Mouse (Mus musculus) MEL-GATA-1-ER (cell line): ENCODE measurements around the gene Cln6.
"Not testable (repeated sequence)": the region's sequence is repeated elsewhere in the genome, so short reads cannot be mapped to it uniquely, and the experiment has no call there.

Experiments
- DNase-seq: peaks from one replicate; pipeline ENCODE4 v3.0.0-alpha.2; 2012; ENCODE audit warnings: low read depth; ENCODE audit errors: extremely low read depth

Cln6 gene

GRCm38 (mm10) chr9:62828662-62829086 lies 9.9 kb upstream of the Cln6 start:
- DNase-seq: peak; percentile 90

- DNase-seq: no peak
Measured at GRCm38 (mm10) chr9:62829877-62830276, 8.7 kb upstream of the Cln6 start.

GRCm38 (mm10) chr9:62834906-62835305 lies 3.7 kb upstream of the Cln6 start:
- no peak for DNase-seq

- no peak for DNase-seq
Measured at GRCm38 (mm10) chr9:62835705-62836446, 2.7 kb upstream of the Cln6 start.

GRCm38 (mm10) chr9:62837611-62838010 lies 974 bp upstream of the Cln6 start:
- DNase-seq: no peak

- DNase-seq: no peak
Measured at GRCm38 (mm10) chr9:62838146-62838505, 459 bp upstream of the Cln6 start.

- DNase-seq: no peak
Measured at GRCm38 (mm10) chr9:62839172-62839770, 686 bp downstream of the Cln6 start.

- no peak for DNase-seq
Measured at GRCm38 (mm10) chr9:62843356-62844024, 4.9 kb downstream of the Cln6 start.

- no peak for DNase-seq
Measured at GRCm38 (mm10) chr9:62844461-62844860, 5.9 kb downstream of the Cln6 start.

- DNase-seq: peak; percentile 55
Measured at GRCm38 (mm10) chr9:62847694-62848093, 9.1 kb downstream of the Cln6 start.

- DNase-seq: no peak
Measured at GRCm38 (mm10) chr9:62848641-62849040, 10.1 kb downstream of the Cln6 start.

- no peak for DNase-seq
Measured at GRCm38 (mm10) chr9:62851571-62851970, 13.0 kb downstream of the Cln6 start.

- no peak for DNase-seq
Measured at GRCm38 (mm10) chr9:62854483-62854882, 15.9 kb downstream of the Cln6 start.

GRCm38 (mm10) chr9:62857216-62857615 lies 18.6 kb downstream of the Cln6 start:
- no peak for DNase-seq

- DNase-seq: no peak
Measured at GRCm38 (mm10) chr9:62857719-62858261, 19.2 kb downstream of the Cln6 start, which contains the start of gene Calml4. Calml4 (plus strand) TSS chr9:62858080.

GRCm38 (mm10) chr9:62858266-62859019 lies 19.9 kb downstream of the Cln6 start:
- no peak for DNase-seq

- DNase-seq: not testable (repeated sequence)
Measured at GRCm38 (mm10) chr9:62860102-62860501, 21.5 kb downstream of the Cln6 start.

GRCm38 (mm10) chr9:62860866-62861265 lies 22.3 kb downstream of the Cln6 start:
- no peak for DNase-seq

GRCm38 (mm10) chr9:62869236-62869635 lies 30.7 kb downstream of the Cln6 start:
- not testable (repeated sequence) for DNase-seq

GRCm38 (mm10) chr9:62870728-62871127 lies 32.1 kb downstream of the Cln6 start:
- no peak for DNase-seq

- peak; percentile 42 for DNase-seq
Measured at GRCm38 (mm10) chr9:62876966-62877616, 38.5 kb downstream of the Cln6 start.
